Comparison of ENCODE assay signal across 17 mouse cellular contexts in the genomic region with DNA sequence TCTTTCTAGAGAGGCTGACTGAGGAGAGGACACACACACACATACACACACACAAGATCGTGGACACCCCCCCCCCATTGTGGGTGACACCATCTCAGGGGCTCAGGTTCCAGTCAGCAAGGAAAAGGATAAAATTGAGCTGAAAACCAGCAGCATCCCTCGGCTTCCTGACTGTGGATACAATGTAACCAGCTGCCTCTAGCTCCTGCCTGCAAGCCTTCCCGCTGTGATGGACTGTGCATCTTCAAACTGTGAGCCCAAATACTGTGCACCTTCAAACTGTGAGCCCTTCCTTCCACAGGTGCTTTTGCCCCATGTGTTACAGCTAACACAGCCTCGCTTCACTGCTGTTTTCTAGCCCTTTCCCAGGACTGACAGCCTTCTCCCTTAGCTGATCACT. TPM values are rescaled to one million over a fixed set of nuclear protein-coding genes. Genes with fewer than 3 reads are reported as not detected.
DNase-seq lines count a peak whose midpoint lies in the region; ATAC-seq lines count a peak whose summit lies in the region.
"Had no signal": no experiment of that assay in that cellular context is flagged by ENCODE, and none has a peak within 500 bp of the region (broad histone marks: within the 10 kb centered on the region; RNA-seq: fewer than 3 reads in every experiment).

No protein-coding gene starts in this region.

- peak overlapping the region; percentile 19; the same call in 1 of the 2 replicates for H3K27ac ChIP-seq in kidney, embryonic 16.5 days (ENCODE audit: low read length)
- H3K27ac ChIP-seq in midbrain, embryonic 15.5 days: no peak overlapping the region
- H3K27ac ChIP-seq: embryonic facial prominence, embryonic 15.5 days; heart, embryonic 10.5 days had no signal

- peaks cover 10% of the 10 kb centered on the region; the same call in 1 of the 2 replicates for H3K36me3 ChIP-seq in kidney, embryonic 16.5 days (ENCODE audit: insufficient read depth, low read length)
- no peaks in the 10 kb centered on the region for H3K36me3 ChIP-seq in midbrain, embryonic 15.5 days (replicated peaks)

- peak; percentile 87 for DNase-seq in heart, adult 11 months
- no peak for DNase-seq in heart, postnatal 25 days (ENCODE audit: low spot score)
- no peak for DNase-seq in kidney, postnatal 14 days
- DNase-seq in testis, postnatal 14 days (ENCODE audit: low spot score): peak; percentile 78
- no peak for DNase-seq in testis, postnatal 10 days (ENCODE audit: low spot score)
- DNase-seq: adrenal gland, adult 8-10 months; kidney, adult 8-10 months; liver; lung, postnatal 14 days; retina, postnatal 1 day; right cerebral cortex, postnatal 4 days; thymus, postnatal 25 days had no signal

- intact Hi-C loops in heart, postnatal 25 days (cut with DNase I): no loop called here

- no peak for ATAC-seq in kidney, embryonic 16.5 days (ENCODE audit: low FRiP score, low TSS enrichment)
- no peak for ATAC-seq in midbrain, embryonic 15.5 days (replicated peaks)
- ATAC-seq: midbrain, embryonic 16.5 days had no signal

- H3K9ac ChIP-seq in kidney, embryonic 16.5 days (replicated peaks; ENCODE audit: low read length): 0 out of 2 replicates have a peak overlapping the region, but pooled peaks have one; percentile 2
- H3K9ac ChIP-seq in midbrain, embryonic 15.5 days: no peak overlapping the region
- H3K9ac ChIP-seq: embryonic facial prominence, embryonic 15.5 days had no signal

- H3K4me1 ChIP-seq in kidney, embryonic 16.5 days (ENCODE audit: insufficient read depth, low read length): peaks cover 43% of the 10 kb centered on the region
- peaks cover 43% of the 10 kb centered on the region for H3K4me1 ChIP-seq in midbrain, embryonic 15.5 days

- no peaks in the 10 kb centered on the region for H3K27me3 ChIP-seq in kidney, embryonic 16.5 days (ENCODE audit: insufficient read depth, low read length)
- no peaks in the 10 kb centered on the region for H3K27me3 ChIP-seq in midbrain, embryonic 15.5 days (replicated peaks)
- H3K27me3 ChIP-seq: embryonic facial prominence, embryonic 15.5 days had no signal

- peaks cover 5% of the 10 kb centered on the region for H3K9me3 ChIP-seq in kidney, embryonic 16.5 days (ENCODE audit: low read length)
- no peaks in the 10 kb centered on the region for H3K9me3 ChIP-seq in midbrain, embryonic 15.5 days
- H3K9me3 ChIP-seq: embryonic facial prominence, embryonic 15.5 days had no signal

- no peak overlapping the region for H3K4me3 ChIP-seq in kidney, embryonic 16.5 days (ENCODE audit: low read length)
- H3K4me3 ChIP-seq in midbrain, embryonic 15.5 days: no peak overlapping the region
- H3K4me3 ChIP-seq: embryonic facial prominence, embryonic 15.5 days; heart, embryonic 10.5 days had no signal

- H3K4me2 ChIP-seq in kidney, embryonic 16.5 days (replicated peaks; ENCODE audit: low read depth, low read length): no peak overlapping the region
- no peak overlapping the region for H3K4me2 ChIP-seq in midbrain, embryonic 15.5 days
- H3K4me2 ChIP-seq: embryonic facial prominence, embryonic 15.5 days had no signal

- WGBS in kidney, embryonic 16.5 days: 77% methylated on average over 4 of the region's 4 CpGs
- 91% methylated on average over 4 of the region's 4 CpGs for WGBS in midbrain, embryonic 15.5 days

RNA-seq across cellular contexts. Expression of gene Arhgef10l, which starts 23.4 kb away (rescaled TPM):
- total RNA-seq in heart, postnatal 25 days (2021): 10 to 100 TPM; 62.4 to 63.9 TPM
- polyA plus RNA-seq in kidney, embryonic 16.5 days (2015; fragmentation: Nextera tagmentation; extraction: Ambion mirVana): 25.4 and 27.7 TPM in 2 replicates
- 30.7 and 31.5 TPM in 2 replicates for polyA plus RNA-seq in midbrain, embryonic 15.5 days (2015; fragmentation: Nextera tagmentation; extraction: Ambion mirVana)

RNA-seq across cellular contexts. Expression of gene Rcc2, which starts 58.0 kb away (rescaled TPM):
- total RNA-seq in heart, postnatal 25 days (2021): 10 to 100 TPM; 15.0 to 15.3 TPM
- polyA plus RNA-seq in kidney, embryonic 16.5 days (2015; fragmentation: Nextera tagmentation; extraction: Ambion mirVana): 19.5 and 21.0 TPM in 2 replicates
- polyA plus RNA-seq in midbrain, embryonic 15.5 days (2015; fragmentation: Nextera tagmentation; extraction: Ambion mirVana): 28.1 and 34.9 TPM in 2 replicates

Comparison
In these comparisons a context has a peak if more than half of its experiments do, and no peak if none do; other contexts are left out.
1. DNase-seq: peak in heart, adult 11 months (single experiment) and testis, postnatal 14 days (single experiment); none in heart, postnatal 25 days (single experiment), kidney, postnatal 14 days (single experiment) and testis, postnatal 10 days (single experiment).